13 mouse cellular contexts compared by ENCODE assay signal in the genomic region with DNA sequence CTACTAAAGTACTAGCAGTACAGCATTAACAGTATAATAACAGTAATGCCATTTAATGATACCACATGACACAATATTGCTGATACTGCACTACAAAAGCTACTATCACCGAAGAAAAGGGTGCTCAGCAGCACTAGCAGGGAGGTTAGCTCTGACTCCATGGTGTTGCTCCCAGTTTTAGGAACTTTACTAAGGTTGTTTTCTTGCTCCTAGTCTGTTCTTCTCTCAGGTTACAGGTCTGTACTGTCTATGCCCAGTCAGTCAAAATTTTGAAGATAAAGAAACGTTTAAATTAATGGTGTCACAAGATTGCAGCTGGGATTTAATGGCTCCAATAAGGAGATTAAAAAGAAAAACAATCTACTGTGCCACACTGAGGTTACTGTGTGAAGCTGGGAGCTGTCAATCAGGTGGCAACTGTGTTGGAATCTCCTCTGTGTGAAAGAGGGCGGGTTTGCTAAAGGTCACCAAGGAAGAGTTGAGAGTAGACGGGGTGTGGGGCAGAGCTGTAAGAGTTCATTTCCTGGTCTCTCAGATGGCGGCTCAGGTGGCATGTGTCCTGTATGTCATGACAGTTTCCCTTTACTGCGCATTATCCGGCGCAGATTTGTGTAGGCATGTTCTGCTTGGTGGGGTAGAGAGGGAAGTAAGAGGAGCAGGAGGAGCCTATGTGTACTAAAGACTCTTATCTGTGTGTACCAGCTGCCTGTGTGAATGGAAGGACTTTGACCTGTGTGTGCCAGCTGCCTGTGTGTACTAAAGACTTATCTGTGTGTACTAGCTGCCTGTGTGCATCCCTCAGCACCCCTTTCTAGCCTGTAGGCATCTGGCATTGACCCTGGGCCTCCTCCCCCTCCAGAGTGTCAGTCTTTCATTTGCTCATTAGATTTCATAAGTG.
DNase-seq lines count a peak whose midpoint lies in the region; ATAC-seq lines count a peak whose summit lies in the region.
"Had no signal": no experiment of that assay in that cellular context is flagged by ENCODE, and none has a peak within 500 bp of the region (broad histone marks: within the 10 kb centered on the region; RNA-seq: fewer than 3 reads in every experiment).

No protein-coding gene starts in this region.

- H3K36me3 ChIP-seq in intestine, embryonic 15.5 days: no peaks in the 10 kb centered on the region
- H3K36me3 ChIP-seq in midbrain, embryonic 14.5 days (ENCODE audit: control insufficient read depth, insufficient read depth, low read length): no peaks in the 10 kb centered on the region
- H3K36me3 ChIP-seq: hindbrain, embryonic 15.5 days had no signal

- H3K27me3 ChIP-seq in intestine, embryonic 15.5 days (replicated peaks): no peaks in the 10 kb centered on the region
- H3K27me3 ChIP-seq in midbrain, embryonic 14.5 days (ENCODE audit: control insufficient read depth, insufficient read depth, low read length): no peaks in the 10 kb centered on the region
- H3K27me3 ChIP-seq: hindbrain, embryonic 15.5 days had no signal

- H3K27ac ChIP-seq in intestine, embryonic 15.5 days: 0 out of 2 replicates have a peak overlapping the region, but pooled peaks have one; percentile 13
- no peak overlapping the region for H3K27ac ChIP-seq in midbrain, embryonic 14.5 days (replicated peaks; ENCODE audit: low read depth, low read length)
- H3K27ac ChIP-seq: hindbrain, embryonic 15.5 days had no signal

- WGBS in intestine, embryonic 15.5 days: 48% methylated on average over 8 of the region's 8 CpGs
- WGBS in midbrain, embryonic 14.5 days: 73% methylated on average over 8 of the region's 8 CpGs

- no peaks in the 10 kb centered on the region for H3K9me3 ChIP-seq in intestine, embryonic 15.5 days
- no peaks in the 10 kb centered on the region for H3K9me3 ChIP-seq in midbrain, embryonic 14.5 days (ENCODE audit: control insufficient read depth, low read length)
- H3K9me3 ChIP-seq: hindbrain, embryonic 15.5 days had no signal

- peak; percentile 33 for DNase-seq in kidney, postnatal 10 days
- no peak for DNase-seq in gastrocnemius, adult 18-20 months (ENCODE audit: low spot score)
- no peak for DNase-seq in midbrain, embryonic 14.5 days
- no peak for DNase-seq in urinary bladder, postnatal 4 days (ENCODE audit: low spot score in 2 of 2)
- DNase-seq: adrenal gland, postnatal 25 days; lung, embryonic 14.5 days; right cerebral cortex, postnatal 25 days had no signal

- ATAC-seq in common myeloid progenitor, adult 5-6 weeks (replicated peaks; ENCODE audit: low read depth, poor library complexity, severe bottlenecking): peak; percentile 72
- ATAC-seq in intestine, embryonic 15.5 days: peak; percentile 97
- peak; percentile 65 for ATAC-seq in megakaryocyte progenitor cell, adult 5-6 weeks (replicated peaks; ENCODE audit: poor library complexity)
- no peak for ATAC-seq in midbrain, embryonic 14.5 days (ENCODE audit: low FRiP score, low TSS enrichment)
- ATAC-seq: midbrain, embryonic 16.5 days had no signal

- no peak overlapping the region for H3K4me3 ChIP-seq in intestine, embryonic 15.5 days (replicated peaks)
- no peak overlapping the region for H3K4me3 ChIP-seq in midbrain, embryonic 14.5 days (replicated peaks; ENCODE audit: low read depth, low read length)
- H3K4me3 ChIP-seq: erythroblast, embryonic 14.5 days; hindbrain, embryonic 15.5 days had no signal

- H3K9ac ChIP-seq in intestine, embryonic 15.5 days: no peak overlapping the region
- H3K9ac ChIP-seq in midbrain, embryonic 14.5 days (replicated peaks; ENCODE audit: low read length): no peak overlapping the region
- H3K9ac ChIP-seq: hindbrain, embryonic 15.5 days; lung, embryonic 14.5 days had no signal

- no peaks in the 10 kb centered on the region for H3K4me1 ChIP-seq in intestine, embryonic 15.5 days (replicated peaks)
- no peaks in the 10 kb centered on the region for H3K4me1 ChIP-seq in midbrain, embryonic 14.5 days (ENCODE audit: control insufficient read depth, insufficient read depth, low read length)
- H3K4me1 ChIP-seq: hindbrain, embryonic 15.5 days had no signal

- no peak overlapping the region for H3K4me2 ChIP-seq in intestine, embryonic 15.5 days (replicated peaks)
- no peak overlapping the region for H3K4me2 ChIP-seq in midbrain, embryonic 14.5 days (ENCODE audit: low read length)
- H3K4me2 ChIP-seq: hindbrain, embryonic 15.5 days; lung, embryonic 14.5 days had no signal
